Mouse (Mus musculus): ENCODE data around the gene Syngr3. TPM values are rescaled to one million over a fixed set of nuclear protein-coding genes. Genes with fewer than 3 reads are reported as not detected.
"Not testable (repeated sequence)": the region's sequence is repeated elsewhere in the genome, so short reads cannot be mapped to it uniquely, and the experiment has no call there.

Syngr3 gene
- polyA plus RNA-seq, 1 experiment from 2014 or later, result 0.07 TPM

DNA sequence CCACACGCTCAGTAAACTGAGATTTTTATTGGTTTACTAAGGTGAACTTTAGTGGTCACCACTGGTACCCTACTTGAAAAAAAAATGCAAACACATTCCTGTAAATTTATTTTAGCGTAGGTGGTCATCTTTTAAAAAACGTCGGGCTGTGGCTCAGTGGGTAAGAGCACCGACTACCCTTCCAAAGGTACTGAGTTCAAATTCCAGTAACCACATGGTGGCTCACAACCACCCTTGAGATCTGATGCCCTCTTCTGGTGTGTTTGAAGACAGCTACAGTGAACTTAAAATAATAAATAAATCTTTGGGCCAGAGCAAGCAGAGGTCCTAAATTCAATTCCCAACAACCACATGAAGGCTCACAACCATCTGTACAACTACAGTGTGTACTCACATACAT lies 29.2 kb upstream of the Syngr3 start:
- H3K36me3 ChIP-seq (replicated peaks), result peaks cover 33% of the 10 kb centered on the region
- 34% methylated on average over 5 of the region's 5 CpGs for WGBS (ENCODE audit: insufficient replicate concordance)

DNA sequence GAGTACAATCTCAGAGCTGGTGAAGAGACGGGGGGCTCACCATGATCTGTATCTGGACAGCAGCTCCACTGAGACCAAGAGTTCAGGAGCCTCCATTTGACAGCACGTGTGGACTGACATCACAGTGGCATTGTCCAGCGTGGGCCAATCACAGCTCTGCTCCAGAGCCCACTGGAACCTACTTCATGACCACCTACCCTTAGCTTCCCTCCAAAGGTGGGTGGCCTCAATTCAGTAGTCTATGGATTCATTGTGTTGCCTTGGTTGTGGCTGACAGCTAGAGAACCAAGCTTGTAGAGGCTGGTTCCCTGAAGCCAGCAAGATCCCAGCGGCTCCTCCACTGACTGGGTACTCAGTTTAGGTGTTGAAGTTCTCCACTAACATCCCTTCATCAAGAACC lies 28.2 kb upstream of the Syngr3 start, which contains the start of the genes Rnf151 and Rps2:
Rnf151 (minus strand) TSS at position 121 of the 400 bp plus-strand sequence.
Rps2 (plus strand) TSS at position 174 of the 400 bp plus-strand sequence.
- peaks cover 33% of the 10 kb centered on the region for H3K36me3 ChIP-seq (replicated peaks)
- peak within 1 kb of the TSS; percentile 92 for H3K4me3 ChIP-seq (replicated peaks)
- no peaks in the 10 kb centered on the region for H3K27me3 ChIP-seq
- H3K4me2 ChIP-seq, result peak within 1 kb of the TSS; percentile 89
- WGBS (ENCODE audit: insufficient replicate concordance), result 64% methylated on average over 4 of the region's 4 CpGs
- no peak for ATAC-seq (ENCODE audit: insufficient read depth)
- 0 out of 2 replicates have a peak within 1 kb of the TSS, but pooled peaks have one; percentile 25 for H3K27ac ChIP-seq (replicated peaks)
- peak within 1 kb of the TSS; percentile 84 for H3K9ac ChIP-seq
- no peaks in the 10 kb centered on the region for H3K9me3 ChIP-seq (replicated peaks)
- H3K4me1 ChIP-seq (replicated peaks), result peaks cover 38% of the 10 kb centered on the region

More for the DNA sequence above, 29.2 kb upstream of the Syngr3 start:
- not testable (repeated sequence) for H3K27me3 ChIP-seq; ATAC-seq (ENCODE audit: insufficient read depth); H3K9me3 ChIP-seq (replicated peaks)
- Histone ChIP-seq H3K27ac (replicated peaks) (peak overlapping the region; percentile 25; the same call in 1 of the 2 replicates), H3K9ac (peak overlapping the region; percentile 84), H3K4me1 (replicated peaks) (peaks cover 47% of the 10 kb centered on the region), H3K4me2 (peak overlapping the region; percentile 89), H3K4me3 (replicated peaks) (peak overlapping the region; percentile 92)

DNA sequence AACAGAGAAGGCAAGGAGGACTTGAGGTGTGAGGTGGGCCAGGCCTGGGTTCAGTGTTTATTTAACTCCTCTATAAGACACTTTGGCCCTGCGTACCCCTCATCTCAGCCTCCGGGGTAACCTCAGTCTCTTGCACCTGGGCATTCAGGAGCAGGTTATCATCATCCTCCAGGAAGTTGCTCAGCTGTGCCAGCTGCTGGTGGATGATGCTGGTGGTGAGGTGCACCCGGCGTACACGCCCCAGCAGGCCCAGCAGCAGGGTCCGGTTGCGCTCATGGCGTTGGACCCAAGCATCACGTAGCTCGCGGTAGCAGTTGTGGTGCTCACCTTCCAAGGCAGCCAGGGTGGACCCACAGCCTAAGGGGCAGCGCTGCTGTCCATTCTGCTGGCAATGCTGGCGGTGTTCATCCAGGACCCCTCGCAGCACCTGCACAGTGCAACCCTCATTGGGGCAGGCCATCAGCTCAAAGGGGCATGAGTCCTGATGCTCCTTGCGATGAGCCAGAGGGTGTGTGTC lies 26.5 kb upstream of the Syngr3 start:
- Histone ChIP-seq H3K4me2 (no peak overlapping the region), H3K27me3 (no peaks in the 10 kb centered on the region), H3K9me3 (replicated peaks) (no peaks in the 10 kb centered on the region), H3K9ac (no peak overlapping the region), H3K4me1 (replicated peaks) (peaks cover 21% of the 10 kb centered on the region), H3K36me3 (replicated peaks) (peaks cover 18% of the 10 kb centered on the region), H3K27ac (replicated peaks) (no peak overlapping the region), H3K4me3 (replicated peaks) (no peak overlapping the region)
- WGBS (ENCODE audit: insufficient replicate concordance), result 87% methylated on average over 15 of the region's 15 CpGs
- ATAC-seq (ENCODE audit: insufficient read depth), result no peak

DNA sequence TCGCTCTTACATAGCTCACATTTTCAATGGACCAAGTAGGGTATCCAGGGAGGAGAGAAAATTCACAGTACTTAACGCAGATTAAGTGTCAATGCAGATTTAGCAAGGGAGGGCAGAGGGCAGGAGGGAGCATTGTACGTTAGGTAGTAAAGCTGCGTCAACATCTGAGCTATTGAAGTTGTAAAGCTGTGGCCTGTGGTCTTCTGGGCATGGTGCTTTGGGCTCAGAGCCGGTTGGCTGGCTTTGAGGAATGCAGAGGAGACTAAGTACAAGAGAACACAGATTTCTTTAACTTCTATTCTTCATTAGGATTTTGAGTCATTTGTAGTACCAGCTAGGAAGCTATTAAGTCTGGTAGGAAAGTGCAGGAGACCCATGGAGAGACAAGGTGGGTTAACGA lies 25.8 kb upstream of the Syngr3 start:
- H3K4me3 ChIP-seq (replicated peaks), result no peak overlapping the region
- H3K36me3 ChIP-seq (replicated peaks), result peaks cover 17% of the 10 kb centered on the region
- H3K4me1 ChIP-seq (replicated peaks), result peaks cover 19% of the 10 kb centered on the region
- no peak overlapping the region for H3K9ac ChIP-seq
- ATAC-seq (ENCODE audit: insufficient read depth), result no peak
- 83% methylated on average over 6 of the region's 6 CpGs for WGBS (ENCODE audit: insufficient replicate concordance)
- H3K27me3 ChIP-seq, result no peaks in the 10 kb centered on the region
- H3K27ac ChIP-seq (replicated peaks), result no peak overlapping the region
- H3K9me3 ChIP-seq (replicated peaks), result no peaks in the 10 kb centered on the region
- no peak overlapping the region for H3K4me2 ChIP-seq

DNA sequence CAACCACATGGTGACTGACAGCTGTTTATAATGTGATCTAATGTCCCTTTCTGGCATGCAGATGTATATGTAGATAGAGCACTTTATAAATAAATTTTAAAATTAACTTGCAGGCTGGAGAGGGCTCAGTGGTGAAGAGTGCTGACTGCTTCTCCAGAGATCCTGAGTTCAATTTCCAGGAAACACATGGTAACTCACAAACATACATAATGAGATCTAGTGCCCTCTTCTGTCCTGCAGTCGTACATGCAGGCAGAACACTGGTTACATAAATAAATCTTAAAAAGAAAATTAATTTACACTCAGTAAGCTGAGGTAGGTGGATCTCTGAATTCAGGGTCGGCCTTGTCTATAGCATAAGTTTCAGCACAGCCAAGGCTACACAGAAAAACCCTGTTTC lies 18.9 kb upstream of the Syngr3 start:
- no peak overlapping the region for H3K9ac ChIP-seq
- no peak for ATAC-seq (ENCODE audit: insufficient read depth)
- peaks cover 16% of the 10 kb centered on the region for H3K36me3 ChIP-seq (replicated peaks)
- WGBS (ENCODE audit: insufficient replicate concordance), result 8% methylated on average over 2 of the region's 2 CpGs
- no peaks in the 10 kb centered on the region for H3K9me3 ChIP-seq (replicated peaks)
- peak overlapping the region; percentile 78 for H3K4me3 ChIP-seq (replicated peaks)
- no peaks in the 10 kb centered on the region for H3K27me3 ChIP-seq
- peak overlapping the region; percentile 83 for H3K4me2 ChIP-seq
- H3K27ac ChIP-seq (replicated peaks), result no peak overlapping the region
- peaks cover 34% of the 10 kb centered on the region for H3K4me1 ChIP-seq (replicated peaks)

DNA sequence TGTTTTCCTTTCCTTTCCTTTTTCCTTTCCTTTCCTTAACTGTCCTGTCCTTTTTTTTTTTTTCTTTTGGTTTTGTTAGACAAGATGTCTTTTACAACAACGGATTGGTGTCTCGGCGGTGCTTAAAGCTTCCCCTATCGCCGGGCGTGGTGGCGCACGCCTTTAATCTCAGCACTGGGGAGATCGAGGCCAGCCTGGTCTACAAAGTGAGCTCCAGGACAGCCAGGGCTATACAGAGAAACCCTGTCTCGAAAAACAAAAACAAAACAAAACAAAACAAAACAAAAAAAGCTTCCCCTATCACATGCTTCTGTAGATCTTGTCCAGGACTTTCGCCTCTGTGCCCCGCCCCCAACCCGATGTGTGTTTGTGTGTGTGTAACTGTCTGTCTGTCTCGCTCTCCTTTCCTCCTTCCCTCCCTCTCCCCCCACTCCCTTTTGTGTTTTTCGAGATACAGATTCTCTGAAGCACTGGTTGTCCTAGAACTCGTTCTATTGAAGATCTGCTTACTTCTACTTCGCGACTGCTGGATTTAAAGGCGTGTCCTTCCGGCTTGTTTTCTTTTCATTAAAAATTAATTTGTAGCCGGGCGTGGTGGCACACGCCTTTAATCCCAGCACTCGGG lies 18.2 kb upstream of the Syngr3 start:
- WGBS (ENCODE audit: insufficient replicate concordance), result 2% methylated on average over 24 of the region's 24 CpGs
- peak overlapping the region; percentile 70 for H3K9ac ChIP-seq
- ATAC-seq (ENCODE audit: insufficient read depth), result peak; percentile 63
- peaks cover 34% of the 10 kb centered on the region for H3K4me1 ChIP-seq (replicated peaks)
- H3K4me3 ChIP-seq (replicated peaks), result peak overlapping the region; percentile 78
- H3K36me3 ChIP-seq (replicated peaks), result peaks cover 16% of the 10 kb centered on the region
- peak overlapping the region; percentile 83 for H3K4me2 ChIP-seq
- peak overlapping the region; percentile 89 for H3K27ac ChIP-seq (replicated peaks)
- no peaks in the 10 kb centered on the region for H3K9me3 ChIP-seq (replicated peaks)
- H3K27me3 ChIP-seq, result no peaks in the 10 kb centered on the region

DNA sequence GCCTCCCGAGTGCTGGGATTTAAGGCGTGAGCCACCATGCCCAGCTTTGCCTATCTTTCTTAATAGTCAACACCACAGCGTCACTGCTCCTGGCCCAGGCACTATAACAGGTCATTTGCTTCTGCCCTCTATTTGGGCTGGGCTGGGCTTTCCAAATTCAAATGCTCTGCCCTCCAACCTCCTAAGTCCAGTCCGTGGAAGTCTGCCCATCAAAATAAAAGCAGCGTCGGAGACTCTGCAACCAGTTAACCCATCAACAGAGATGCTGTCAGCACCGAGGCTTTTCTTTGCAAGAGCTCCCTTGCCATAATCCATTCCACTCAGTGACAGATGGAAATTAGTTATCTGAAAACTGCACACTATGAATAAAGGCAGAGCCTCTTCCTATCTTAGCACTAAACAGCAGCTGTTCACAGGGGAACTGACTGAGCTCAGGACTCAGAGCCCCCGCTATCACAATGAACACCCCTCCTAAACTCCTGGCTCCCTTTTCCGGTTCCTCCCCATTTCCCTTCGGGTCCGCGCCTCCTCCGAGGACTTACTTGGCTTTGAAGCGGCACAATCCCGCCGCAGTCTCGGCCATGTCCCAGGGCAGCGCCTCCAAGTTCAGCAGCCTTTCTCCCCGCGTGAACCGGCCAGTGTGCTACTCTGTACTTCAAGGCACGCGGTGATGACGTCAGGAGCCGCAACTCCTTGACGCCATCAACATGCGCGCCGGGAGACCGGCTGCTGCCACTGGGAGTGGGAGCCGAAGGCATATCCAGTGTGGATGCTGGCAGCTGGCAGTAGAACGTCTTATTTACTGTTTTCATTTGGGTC lies 17.4 kb upstream of the Syngr3 start, which contains the start of gene Tbl3:
Tbl3 (minus strand) TSS at position 679 of the 819 bp plus-strand sequence.
- Histone ChIP-seq H3K9me3 (replicated peaks) (no peaks in the 10 kb centered on the region), H3K36me3 (replicated peaks) (peaks cover 19% of the 10 kb centered on the region), H3K4me2 (peak within 1 kb of the TSS; percentile 83), H3K27me3 (no peaks in the 10 kb centered on the region), H3K27ac (replicated peaks) (peak within 1 kb of the TSS; percentile 89), H3K9ac (peak within 1 kb of the TSS; percentile 70), H3K4me3 (replicated peaks) (peak within 1 kb of the TSS; percentile 78), H3K4me1 (replicated peaks) (peaks cover 34% of the 10 kb centered on the region)
- WGBS (ENCODE audit: insufficient replicate concordance), result 2% methylated on average over 32 of the region's 32 CpGs
- ATAC-seq (ENCODE audit: insufficient read depth), result peak; percentile 80

DNA sequence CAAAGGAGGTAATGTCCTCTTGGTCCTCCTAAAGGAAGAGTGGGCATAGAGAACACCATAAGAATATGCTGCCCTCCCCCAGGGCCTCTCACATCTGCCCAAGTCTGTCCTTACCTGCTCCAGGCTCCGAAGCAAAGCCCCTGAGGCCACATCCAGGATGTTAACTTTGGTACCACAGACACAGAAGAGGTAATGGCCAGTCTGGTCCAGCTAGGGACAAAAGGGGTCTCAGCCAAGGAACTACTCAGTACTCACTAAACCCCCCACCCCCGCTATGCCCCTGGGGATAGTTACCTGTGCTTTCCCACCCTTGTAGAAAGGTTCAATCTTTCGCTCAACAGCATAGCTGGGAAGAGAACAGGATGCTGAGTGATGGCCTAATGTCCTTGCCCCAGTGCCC lies 16.1 kb upstream of the Syngr3 start:
- H3K36me3 ChIP-seq (replicated peaks), result peaks cover 33% of the 10 kb centered on the region
- no peak for ATAC-seq (ENCODE audit: insufficient read depth)
- H3K27ac ChIP-seq (replicated peaks), result no peak overlapping the region
- H3K9me3 ChIP-seq (replicated peaks), result no peaks in the 10 kb centered on the region
- no peaks in the 10 kb centered on the region for H3K27me3 ChIP-seq
- peaks cover 34% of the 10 kb centered on the region for H3K4me1 ChIP-seq (replicated peaks)
- no peak overlapping the region for H3K9ac ChIP-seq
- no peak overlapping the region for H3K4me3 ChIP-seq (replicated peaks)
- 83% methylated on average over 3 of the region's 3 CpGs for WGBS (ENCODE audit: insufficient replicate concordance)
- H3K4me2 ChIP-seq, result 0 out of 2 replicates have a peak overlapping the region, but pooled peaks have one; percentile 83

DNA sequence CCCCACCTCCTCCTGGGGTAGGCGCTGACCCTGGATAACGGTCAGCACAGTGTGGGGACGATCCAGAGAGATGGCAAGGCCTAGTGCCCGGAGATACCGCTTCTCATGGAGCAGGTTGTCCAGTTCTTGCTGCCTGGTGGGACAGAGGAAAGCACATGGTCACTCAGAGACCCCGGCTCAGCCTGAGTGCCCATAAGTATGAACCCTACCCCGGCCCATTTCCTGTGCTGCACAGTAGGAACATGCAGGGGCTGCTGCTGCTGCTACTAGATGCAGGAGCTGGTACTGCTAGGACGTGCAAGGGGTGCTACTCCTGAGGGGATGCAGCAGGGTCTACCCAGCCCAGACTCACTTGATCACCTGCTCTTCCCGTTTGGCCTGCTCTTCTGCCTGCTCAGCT lies 11.5 kb upstream of the Syngr3 start:
- H3K4me3 ChIP-seq (replicated peaks), result no peak overlapping the region
- peaks cover 49% of the 10 kb centered on the region for H3K36me3 ChIP-seq (replicated peaks)
- 78% methylated on average over 9 of the region's 9 CpGs for WGBS (ENCODE audit: insufficient replicate concordance)
- no peak for ATAC-seq (ENCODE audit: insufficient read depth)
- peaks cover 25% of the 10 kb centered on the region for H3K4me1 ChIP-seq (replicated peaks)
- peaks cover 8% of the 10 kb centered on the region for H3K27me3 ChIP-seq
- no peak overlapping the region for H3K9ac ChIP-seq
- H3K4me2 ChIP-seq, result no peak overlapping the region
- no peak overlapping the region for H3K27ac ChIP-seq (replicated peaks)
- H3K9me3 ChIP-seq (replicated peaks), result no peaks in the 10 kb centered on the region

DNA sequence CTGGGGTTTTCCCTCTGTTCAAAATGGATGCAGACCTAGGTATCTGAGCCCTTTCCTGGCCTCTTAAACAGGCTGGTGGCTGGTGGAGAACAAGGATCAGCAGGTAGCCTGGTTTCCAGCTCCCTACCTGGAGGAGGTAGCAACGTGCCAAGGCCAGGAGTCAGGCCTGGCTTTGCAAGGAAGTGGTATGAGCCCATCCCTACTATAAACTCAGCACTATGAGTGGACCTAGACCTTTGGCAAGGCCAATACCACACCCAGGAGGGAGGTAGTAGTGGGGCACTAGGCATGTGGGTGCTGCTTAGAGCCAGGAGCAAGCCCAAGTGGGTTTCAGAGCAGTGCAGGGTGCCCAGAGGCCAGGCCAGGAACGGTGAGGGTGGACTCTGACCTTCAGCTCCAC lies 9.7 kb upstream of the Syngr3 start:
- Histone ChIP-seq H3K9ac (no peak overlapping the region), H3K27me3 (peaks cover 8% of the 10 kb centered on the region), H3K9me3 (replicated peaks) (no peaks in the 10 kb centered on the region), H3K27ac (replicated peaks) (no peak overlapping the region), H3K4me2 (no peak overlapping the region), H3K4me3 (replicated peaks) (no peak overlapping the region), H3K4me1 (replicated peaks) (peaks cover 30% of the 10 kb centered on the region), H3K36me3 (replicated peaks) (peaks cover 41% of the 10 kb centered on the region)
- no peak for ATAC-seq (ENCODE audit: insufficient read depth)
- WGBS (ENCODE audit: insufficient replicate concordance), result 65% methylated on average over 2 of the region's 2 CpGs

DNA sequence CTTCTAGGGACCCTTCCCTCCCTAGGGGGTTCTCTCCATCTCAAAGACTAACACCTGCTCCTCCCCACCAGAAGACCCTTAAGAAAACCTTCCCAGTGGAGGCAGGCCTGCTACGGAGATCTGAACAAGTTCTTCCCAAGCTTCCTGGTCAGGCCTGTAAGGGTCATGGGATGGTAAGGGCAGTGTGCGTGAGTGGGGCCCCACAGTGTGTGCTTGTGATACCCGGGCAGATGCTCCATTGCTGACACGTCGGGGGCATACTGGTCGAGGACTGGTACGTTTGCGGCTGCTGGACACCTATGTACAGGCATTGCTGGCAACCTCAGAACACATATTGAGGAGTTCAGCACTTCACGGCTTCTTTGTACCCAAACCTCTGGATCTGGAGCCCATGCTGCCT lies 9.0 kb upstream of the Syngr3 start:
- 69% methylated on average over 9 of the region's 9 CpGs for WGBS (ENCODE audit: insufficient replicate concordance)
- ATAC-seq (ENCODE audit: insufficient read depth), result no peak
- H3K4me2 ChIP-seq, result no peak overlapping the region

More for the DNA sequence above, 9.0 kb upstream of the Syngr3 start:
- no peak overlapping the region for H3K27ac ChIP-seq (replicated peaks)
- peaks cover 32% of the 10 kb centered on the region for H3K4me1 ChIP-seq (replicated peaks)
- H3K36me3 ChIP-seq (replicated peaks), result peaks cover 39% of the 10 kb centered on the region
- no peak overlapping the region for H3K4me3 ChIP-seq (replicated peaks)
- H3K9ac ChIP-seq, result no peak overlapping the region
- peaks cover 8% of the 10 kb centered on the region for H3K27me3 ChIP-seq
- no peaks in the 10 kb centered on the region for H3K9me3 ChIP-seq (replicated peaks)
